Mouse (Mus musculus): ENCODE measurements around the gene Dapl1.

The Dapl1 gene

DNA sequence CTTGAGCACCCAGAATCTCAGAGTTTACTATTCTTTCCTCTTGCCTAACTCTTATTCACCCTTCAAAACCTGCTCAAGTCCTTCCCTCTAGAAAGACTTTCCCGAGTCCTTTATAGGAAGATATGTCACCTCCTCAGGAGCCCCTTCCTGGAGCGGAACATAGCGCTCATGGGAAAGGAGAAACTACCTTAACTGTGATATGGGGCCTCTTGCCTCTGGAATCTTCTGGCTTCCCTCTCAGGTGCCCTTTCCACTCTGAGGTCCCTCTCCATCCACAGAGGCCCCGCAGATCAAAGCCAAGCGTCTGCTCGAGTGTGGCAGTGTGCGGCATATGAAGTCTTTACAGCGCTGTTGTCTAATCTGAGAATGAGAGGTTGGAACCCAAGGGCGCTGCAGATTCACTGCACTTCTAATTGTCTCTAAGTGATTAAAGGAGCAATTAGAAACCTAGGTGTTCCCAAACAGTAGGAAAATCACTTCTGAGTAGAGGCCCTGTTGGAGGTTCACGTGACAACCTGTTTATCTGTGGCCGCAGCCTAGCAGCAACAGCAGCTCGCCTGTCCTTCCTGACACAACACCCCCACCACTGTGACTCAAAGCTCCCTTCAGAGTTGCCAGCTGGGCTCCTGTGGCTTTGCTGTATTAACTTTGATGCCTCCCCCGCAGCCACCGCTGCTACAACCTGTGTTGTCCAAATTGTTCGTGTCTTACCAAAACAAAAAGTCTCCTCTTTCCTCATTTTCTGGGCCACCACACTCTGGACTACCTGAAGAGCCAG lies 49.7 kb downstream of the Dapl1 start:
- DNase-seq (ENCODE audit: low read depth, low spot score): no peak

DNA sequence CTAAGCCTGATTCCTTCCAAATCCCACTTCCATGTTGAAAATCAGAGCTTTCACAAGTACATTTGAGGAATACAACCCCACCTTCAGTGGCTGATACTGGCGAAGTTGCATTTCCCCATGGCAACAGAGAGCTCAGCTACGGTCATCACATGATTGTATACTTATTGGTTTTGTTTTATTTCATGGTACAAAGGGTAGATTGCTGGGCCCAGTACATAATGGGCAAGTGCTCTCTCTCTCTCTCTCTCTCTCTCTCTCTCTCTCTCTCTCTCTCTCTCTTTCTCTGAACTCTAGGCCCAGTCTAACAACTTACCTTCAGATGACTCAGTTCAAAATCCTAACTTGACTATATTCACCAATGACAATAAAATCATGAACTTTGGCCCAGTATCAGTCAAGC lies 52.5 kb downstream of the Dapl1 start:
- no peak for DNase-seq (ENCODE audit: low read depth, low spot score)

DNA sequence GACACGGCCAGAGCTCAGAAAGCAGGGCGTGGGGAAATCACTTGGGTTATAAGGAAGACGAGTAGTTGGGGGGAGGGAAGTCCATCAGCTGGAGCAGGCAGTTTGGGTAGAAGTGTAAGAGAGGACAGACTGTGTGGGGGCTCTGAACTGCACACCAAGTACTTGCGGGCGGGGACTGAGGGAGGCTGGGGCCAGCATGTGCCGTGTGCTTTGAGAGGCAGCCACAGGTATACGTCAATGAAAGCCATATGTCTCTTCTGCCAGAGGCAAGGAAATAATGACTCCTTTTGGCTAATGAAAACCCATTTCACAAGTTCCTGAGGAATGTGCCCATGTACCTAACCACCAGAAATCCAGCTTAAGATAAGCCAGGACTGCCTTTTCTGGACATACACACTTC lies 53.6 kb downstream of the Dapl1 start:
- DNase-seq (ENCODE audit: low read depth, low spot score): no peak

GRCm38 (mm10) chr2:59539796-59540195 lies 55.3 kb downstream of the Dapl1 start:
- no peak for DNase-seq (ENCODE audit: low read depth, low spot score)

- peak; percentile 88 for DNase-seq (ENCODE audit: low read depth, low spot score)
Observed at GRCm38 (mm10) chr2:59541121-59541887, 56.9 kb downstream of the Dapl1 start.

GRCm38 (mm10) chr2:59543543-59544065 lies 59.2 kb downstream of the Dapl1 start:
- no peak for DNase-seq (ENCODE audit: low read depth, low spot score)

- DNase-seq (ENCODE audit: low read depth, low spot score): no peak
Observed at GRCm38 (mm10) chr2:59544237-59544909, 59.9 kb downstream of the Dapl1 start.

DNA sequence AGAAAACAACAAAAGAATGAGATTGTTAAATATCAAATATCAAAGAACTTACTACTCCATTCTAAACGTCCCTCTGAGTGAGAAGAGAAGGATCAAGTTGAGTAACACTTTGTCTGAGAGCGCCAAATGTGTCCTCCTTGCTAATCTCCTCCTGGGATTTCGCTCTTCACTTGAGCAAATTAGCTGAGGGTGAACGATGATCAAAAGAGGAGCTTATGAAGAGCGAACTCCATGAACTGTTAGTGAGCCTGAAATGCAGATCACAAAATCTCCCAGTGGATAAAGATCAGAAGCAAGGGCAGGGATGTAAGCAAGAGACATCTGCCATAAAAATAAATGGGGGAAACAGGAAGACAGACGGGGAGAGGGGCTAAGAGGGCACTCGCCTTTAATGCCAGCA lies 60.5 kb downstream of the Dapl1 start:
- no peak for DNase-seq (ENCODE audit: low read depth, low spot score)

GRCm38 (mm10) chr2:59547369-59548099 lies 63.1 kb downstream of the Dapl1 start:
- no peak for DNase-seq (ENCODE audit: low read depth, low spot score)

- no peak for DNase-seq (ENCODE audit: low read depth, low spot score)
Observed at GRCm38 (mm10) chr2:59552784-59553183, 68.3 kb downstream of the Dapl1 start.

GRCm38 (mm10) chr2:59554373-59554940 lies 70.0 kb downstream of the Dapl1 start:
- no peak for DNase-seq (ENCODE audit: low read depth, low spot score)

Data from CD4-positive, CD25-positive, alpha-beta regulatory T cell, adult 2 months (primary cell).